Mouse (Mus musculus) lung, postnatal 0 days (tissue): ENCODE measurements around the gene Osbp. TPM values are rescaled to one million over a fixed set of nuclear protein-coding genes. Genes with fewer than 3 reads are reported as not detected.
A peak's percentile ranks its signal among the peaks of the same experiment; 100 is the strongest.

Experiments
- ATAC-seq: fragments of 200-750 bp; cut with Nextera tagmentation; 2 replicates; pipeline ENCODE4 v1.8.0; 2017; ENCODE audit warnings: moderate library complexity
- DNase-seq: peaks from one replicate; pipeline ENCODE4 v3.0.0-alpha.2; 2016; ENCODE audit warnings: low spot score
- H3K27ac ChIP-seq: fragments of 300-500 bp; sonication (generic); 2 replicates; pipeline ENCODE4 v1.5.1; 2014; ENCODE audit warnings: antibody characterized with exemption, mild to moderate bottlenecking, low read length, mixed read lengths
- H3K27me3 ChIP-seq: fragments of 300-500 bp; sonication (generic); replicated peaks from 2 replicates; pipeline ENCODE4 v1.6.1; 2014; ENCODE audit warnings: low read length, mixed read lengths; ENCODE audit not compliant: insufficient read depth
- H3K36me3 ChIP-seq: fragments of 300-500 bp; sonication (generic); 2 replicates; pipeline ENCODE4 v1.6.1; 2014; ENCODE audit warnings: low read length, mixed read lengths; ENCODE audit not compliant: insufficient read depth
- H3K4me1 ChIP-seq: fragments of 300-500 bp; sonication (generic); 2 replicates; pipeline ENCODE4 v1.6.1; 2014; ENCODE audit warnings: antibody characterized with exemption, low read depth, low read length, mixed read lengths; ENCODE audit not compliant: insufficient read depth
- H3K4me2 ChIP-seq: fragments of 300-500 bp; sonication (generic); replicated peaks from 2 replicates; pipeline ENCODE4 v1.6.1; 2014; ENCODE audit warnings: low read depth, mild to moderate bottlenecking, low read length, moderate library complexity, mixed read lengths
- H3K4me3 ChIP-seq: fragments of 300-500 bp; sonication (generic); 2 replicates; pipeline ENCODE4 v1.5.1; 2014; ENCODE audit warnings: low read depth, low read length
- H3K9ac ChIP-seq: fragments of 300-500 bp; sonication (generic); replicated peaks from 2 replicates; pipeline ENCODE4 v1.6.1; 2014; ENCODE audit warnings: low read depth, mild to moderate bottlenecking
- H3K9me3 ChIP-seq: fragments of 300-500 bp; sonication (generic); 2 replicates; pipeline ENCODE4 v1.6.1; 2016; ENCODE audit warnings: low read length, mixed read lengths
- CTCF ChIP-seq: IDR thresholded peaks from 2 replicates; pipeline ENCODE4 v1.5.1; 2016; ENCODE audit warnings: antibody characterized with exemption, mild to moderate bottlenecking
- EP300 ChIP-seq: IDR thresholded peaks from 2 replicates; pipeline ENCODE4 v1.6.1; 2016; ENCODE audit warnings: antibody characterized with exemption, mild to moderate bottlenecking, control low read depth
- WGBS: fragments of 180-500 bp; shearing (Covaris S2); extraction: QIAGEN DNeasy Blood & Tissue Kit; methylation state at CpG from one replicate; pipeline ENCODE4 v1.1.7; 2014; 5-methylcytosine and 5-hydroxymethylcytosine counted together
- polyA plus RNA-seq: library from polyadenylated mRNA; unstranded; fragments of >200 nt; fragmentation: Nextera tagmentation; extraction: Ambion mirVana; gene quantifications from 2 replicates; pipeline ENCODE4 v1.2.1, GENCODE M21; 2015

Osbp gene
- polyA plus RNA-seq, 1 experiment from 2014 or later, result 4.6 TPM

GRCm38 (mm10) chr19:12012615-12013014 lies 46.9 kb downstream of the Osbp start:
- Histone ChIP-seq H3K27me3 (no peaks in the 10 kb centered on the region), H3K36me3 (no peaks in the 10 kb centered on the region), H3K4me3 (peak overlapping the region; percentile 58), H3K27ac (no peak overlapping the region), H3K4me1 (no peaks in the 10 kb centered on the region; the same call in 1 of the 2 replicates), H3K4me2 (peak overlapping the region; percentile 67), H3K9me3 (no peaks in the 10 kb centered on the region), H3K9ac (no peak overlapping the region)
- no peak for ATAC-seq
- TF ChIP-seq EP300, result no peak; the same call in 1 of the 2 replicates
- TF ChIP-seq CTCF, result 0 out of 2 replicates have a peak, but pooled peaks have one; percentile 19
- WGBS, result under 1% methylated on average over 10 of the region's 10 CpGs
- no peak for DNase-seq

GRCm38 (mm10) chr19:12013228-12013627 lies 47.5 kb downstream of the Osbp start:
- Histone ChIP-seq H3K27me3 (no peaks in the 10 kb centered on the region), H3K4me3 (peak overlapping the region; percentile 58), H3K9me3 (no peaks in the 10 kb centered on the region), H3K9ac (no peak overlapping the region), H3K4me1 (no peaks in the 10 kb centered on the region; the same call in 1 of the 2 replicates), H3K36me3 (no peaks in the 10 kb centered on the region), H3K27ac (0 out of 2 replicates have a peak overlapping the region, but pooled peaks have one; percentile 3), H3K4me2 (peak overlapping the region; percentile 67)
- ATAC-seq (peak; percentile 13), DNase-seq (peak; percentile 86)
- WGBS, result 2% methylated on average over 11 of the region's 12 CpGs
- TF ChIP-seq CTCF, result no peak
- TF ChIP-seq EP300, result no peak

GRCm38 (mm10) chr19:12015708-12016107 lies 50.0 kb downstream of the Osbp start:
- Histone ChIP-seq H3K4me1 (no peaks in the 10 kb centered on the region; the same call in 1 of the 2 replicates), H3K27me3 (no peaks in the 10 kb centered on the region), H3K4me2 (no peak overlapping the region), H3K9me3 (no peaks in the 10 kb centered on the region), H3K36me3 (no peaks in the 10 kb centered on the region), H3K27ac (no peak overlapping the region), H3K4me3 (no peak overlapping the region), H3K9ac (no peak overlapping the region)
- DNase-seq, result no peak
- ATAC-seq, result no peak
- TF ChIP-seq EP300 (no peak), CTCF (peak; percentile 55)
- WGBS, result 69% methylated on average over 8 of the region's 8 CpGs

GRCm38 (mm10) chr19:12016192-12016591 lies 50.5 kb downstream of the Osbp start:
- ATAC-seq (no peak), DNase-seq (no peak)
- Histone ChIP-seq H3K4me3 (no peak overlapping the region), H3K27me3 (no peaks in the 10 kb centered on the region), H3K36me3 (no peaks in the 10 kb centered on the region), H3K27ac (no peak overlapping the region), H3K4me2 (no peak overlapping the region), H3K9ac (no peak overlapping the region), H3K9me3 (no peaks in the 10 kb centered on the region), H3K4me1 (no peaks in the 10 kb centered on the region; the same call in 1 of the 2 replicates)
- TF ChIP-seq CTCF (no peak), EP300 (no peak)
- 75% methylated on average over 4 of the region's 4 CpGs for WGBS

DNA sequence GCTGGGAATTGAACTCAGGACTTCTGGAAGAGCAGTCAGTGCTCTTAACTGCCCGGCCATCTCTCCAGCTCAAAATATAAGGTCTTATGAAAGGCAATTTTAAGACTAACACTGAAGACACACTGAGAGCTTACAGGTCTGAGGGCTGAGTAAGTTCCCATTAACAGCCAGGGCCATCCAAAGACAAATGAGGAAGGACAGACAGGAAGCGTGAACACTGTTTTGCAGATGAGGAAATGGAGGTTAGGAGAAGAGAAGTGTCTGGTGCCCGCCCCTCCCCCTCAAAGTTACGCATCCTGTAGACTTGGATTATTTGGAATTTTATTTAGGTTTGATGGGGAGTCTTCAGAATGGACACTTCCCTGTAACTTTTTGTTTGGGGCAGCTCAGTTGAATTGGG lies 58.4 kb downstream of the Osbp start:
- Histone ChIP-seq H3K9ac (no peak overlapping the region), H3K9me3 (no peaks in the 10 kb centered on the region), H3K4me1 (no peaks in the 10 kb centered on the region), H3K4me2 (no peak overlapping the region), H3K27me3 (no peaks in the 10 kb centered on the region), H3K27ac (no peak overlapping the region), H3K36me3 (no peaks in the 10 kb centered on the region), H3K4me3 (no peak overlapping the region)
- ATAC-seq (no peak), DNase-seq (peak; percentile 21)
- TF ChIP-seq CTCF, result no peak
- TF ChIP-seq EP300, result no peak
- 61% methylated on average over 4 of the region's 4 CpGs for WGBS

GRCm38 (mm10) chr19:12025333-12025732 lies 59.6 kb downstream of the Osbp start:
- Histone ChIP-seq H3K4me1 (no peaks in the 10 kb centered on the region), H3K9ac (no peak overlapping the region), H3K36me3 (no peaks in the 10 kb centered on the region), H3K4me2 (no peak overlapping the region), H3K27me3 (no peaks in the 10 kb centered on the region), H3K27ac (no peak overlapping the region), H3K4me3 (no peak overlapping the region), H3K9me3 (no peaks in the 10 kb centered on the region)
- DNase-seq, result no peak
- peak; percentile 30; the same call in 1 of the 2 replicates for ATAC-seq
- 64% methylated on average over 3 of the region's 3 CpGs for WGBS
- no peak for TF ChIP-seq EP300
- TF ChIP-seq CTCF, result no peak

DNA sequence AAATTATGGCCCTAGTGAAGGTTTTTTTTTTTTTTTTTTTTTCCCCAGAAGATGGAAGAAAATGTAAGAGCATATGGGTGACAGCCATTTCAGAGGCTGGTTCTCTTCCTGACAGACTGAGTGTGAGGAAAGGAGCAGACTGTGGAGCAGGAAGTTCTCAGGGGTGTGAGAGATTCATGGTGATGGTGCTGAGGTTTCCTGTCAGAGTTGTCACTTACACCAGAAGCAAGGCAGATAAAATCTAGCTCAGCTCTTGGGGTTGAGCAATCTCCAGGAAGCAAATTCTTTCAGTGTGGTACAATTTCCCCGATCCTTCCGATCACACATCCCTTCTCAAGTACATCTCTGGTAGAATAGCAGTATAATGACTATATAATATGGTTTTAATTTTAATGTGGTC lies 60.9 kb downstream of the Osbp start:
- 24% methylated on average over 2 of the region's 2 CpGs for WGBS
- Histone ChIP-seq H3K4me2 (no peak overlapping the region), H3K27ac (no peak overlapping the region), H3K36me3 (no peaks in the 10 kb centered on the region), H3K9me3 (no peaks in the 10 kb centered on the region), H3K4me3 (no peak overlapping the region), H3K27me3 (no peaks in the 10 kb centered on the region), H3K4me1 (no peaks in the 10 kb centered on the region), H3K9ac (no peak overlapping the region)
- ATAC-seq (no peak), DNase-seq (no peak)
- TF ChIP-seq EP300 (no peak), CTCF (no peak)
